Mouse (Mus musculus): ENCODE results near the gene Slc12a1.

Slc12a1 gene

DNA sequence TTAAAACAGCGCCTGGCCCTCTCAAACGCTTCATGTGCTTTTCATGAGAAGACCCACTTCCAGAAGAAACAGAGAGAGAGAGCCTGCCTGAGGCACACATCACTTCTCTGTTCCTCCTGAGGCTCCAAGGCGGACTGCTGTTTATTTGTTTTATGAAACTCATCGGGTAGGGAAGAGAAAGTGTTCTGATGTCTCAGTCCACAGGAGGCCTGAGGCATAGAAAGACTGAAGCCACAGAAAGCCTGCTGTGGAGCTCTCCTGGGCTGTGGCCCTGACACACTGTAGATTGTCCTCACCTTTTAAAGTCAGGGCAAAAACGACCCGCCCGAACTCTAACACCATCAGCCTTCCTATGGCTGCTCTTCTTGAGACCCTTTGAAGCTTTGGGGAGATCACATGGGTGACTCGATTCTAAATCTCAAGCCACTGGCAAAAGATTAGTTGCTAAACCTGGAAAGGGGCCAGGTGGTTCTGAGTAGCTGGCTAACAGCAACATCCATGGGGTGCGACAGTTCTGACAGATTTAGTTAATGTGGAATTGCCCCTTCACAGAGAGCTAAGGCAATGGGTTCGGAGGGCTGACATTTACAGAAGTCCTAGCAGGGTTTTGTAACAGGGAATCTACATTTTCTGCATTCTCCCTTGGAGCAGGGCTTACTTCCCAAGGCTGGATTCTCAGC lies 59.7 kb downstream of the Slc12a1 start:
- no peak for DNase-seq

DNA sequence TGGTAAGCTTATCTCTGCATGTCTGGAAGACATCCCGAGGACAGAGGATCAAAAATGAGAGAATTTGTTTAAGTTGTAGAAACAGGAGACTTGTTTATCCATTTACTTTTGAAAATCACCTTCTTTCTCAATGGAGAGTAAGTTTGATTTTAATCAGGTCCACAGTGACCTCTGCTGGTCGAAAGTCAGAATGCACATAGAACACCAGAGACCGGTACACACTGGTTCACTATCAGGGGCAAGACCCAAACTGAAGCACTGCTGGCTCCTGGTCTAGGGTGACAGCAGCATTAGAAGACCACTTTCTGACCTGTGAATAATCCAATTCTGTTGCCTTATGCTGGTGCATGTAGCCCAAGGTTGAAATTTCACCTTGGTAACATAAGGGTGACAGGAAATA lies 62.3 kb downstream of the Slc12a1 start:
- peak; percentile 72 for DNase-seq

- no peak for DNase-seq
Measured at GRCm38 (mm10) chr2:125217286-125217685, 65.0 kb downstream of the Slc12a1 start.

DNA sequence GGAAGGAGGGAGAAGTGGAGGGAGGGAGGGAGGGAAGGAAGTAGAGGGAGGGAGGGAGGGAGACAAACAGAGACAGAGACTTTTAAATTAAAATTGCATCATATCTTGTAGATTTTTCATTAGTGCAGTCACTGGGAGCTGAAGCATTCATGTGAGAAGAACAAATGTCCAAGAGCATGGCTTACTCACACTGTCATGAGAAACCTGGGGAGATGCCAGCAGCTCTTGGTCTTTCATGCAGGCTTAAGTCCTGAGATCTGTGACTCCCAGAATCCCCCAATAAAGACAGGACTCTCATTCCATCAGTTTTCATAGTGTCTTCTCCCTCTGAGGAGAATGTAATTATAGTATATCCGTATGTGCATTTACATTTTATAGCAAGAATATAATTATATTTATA lies 66.3 kb downstream of the Slc12a1 start:
- DNase-seq: no peak

DNA sequence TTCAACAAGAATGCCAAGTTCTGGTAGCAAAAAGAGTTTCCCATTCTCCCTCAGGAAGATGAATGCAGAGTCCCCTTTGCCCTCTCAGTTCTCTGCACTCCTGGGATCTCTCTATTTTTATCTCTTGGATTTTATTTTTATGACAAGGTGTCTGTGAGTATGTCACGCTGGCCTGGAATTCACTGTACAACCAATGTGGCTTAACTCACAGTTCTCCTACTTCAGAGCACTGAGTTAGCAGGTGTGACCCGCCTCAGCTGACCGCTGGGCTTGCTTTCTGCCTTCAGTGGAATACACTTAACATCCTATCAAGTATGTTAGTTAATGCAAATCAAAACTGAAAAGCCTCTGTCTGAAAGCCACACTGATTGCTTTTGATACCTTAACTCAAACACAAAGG lies 67.0 kb downstream of the Slc12a1 start:
- DNase-seq: no peak

GRCm38 (mm10) chr2:125221673-125222072 lies 69.4 kb downstream of the Slc12a1 start:
- no peak for DNase-seq

DNA sequence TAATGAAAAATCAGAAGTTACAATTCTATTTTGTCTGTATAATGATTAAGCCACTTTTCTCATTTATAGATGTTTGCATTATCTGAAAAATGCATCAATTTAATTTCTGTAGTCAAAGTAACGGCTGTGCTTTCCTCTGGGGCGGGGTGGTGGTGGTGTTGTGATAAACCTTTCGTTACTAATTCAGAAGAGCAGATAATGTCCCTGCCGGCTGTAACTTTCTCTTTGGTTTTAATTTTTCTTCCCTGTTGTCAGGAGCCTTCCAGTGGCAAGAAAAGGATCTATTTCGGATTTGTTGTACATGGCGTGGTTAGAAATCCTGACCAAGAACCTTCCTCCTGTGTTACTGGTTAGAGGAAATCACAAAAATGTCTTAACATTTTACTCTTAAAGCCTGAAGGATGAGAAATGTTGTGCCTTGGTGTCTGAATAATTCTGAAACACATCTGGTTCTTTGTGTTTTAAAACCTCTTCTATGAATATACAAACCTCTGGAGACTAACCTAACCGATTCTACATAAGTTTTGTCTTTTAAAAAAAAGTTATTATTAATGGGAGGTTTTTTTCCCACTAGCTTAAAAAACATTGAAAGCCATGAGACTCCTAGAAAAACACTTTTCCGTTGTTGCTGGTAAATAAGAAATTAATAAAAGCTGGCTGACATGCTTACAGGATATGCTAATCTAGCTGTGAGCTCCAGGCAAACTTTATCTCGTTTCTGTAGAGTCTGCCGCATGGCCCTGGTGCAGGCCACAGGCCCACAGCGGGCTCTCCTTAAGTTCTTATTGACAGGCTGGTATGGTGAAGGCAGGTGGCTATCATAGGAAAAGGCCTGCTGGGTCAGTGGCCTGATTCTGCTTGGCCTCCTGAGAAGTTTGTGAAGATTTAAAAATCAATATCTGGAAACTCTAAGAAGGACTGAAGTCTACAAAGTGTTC lies 76.4 kb downstream of the Slc12a1 start:
- no peak for DNase-seq

DNA sequence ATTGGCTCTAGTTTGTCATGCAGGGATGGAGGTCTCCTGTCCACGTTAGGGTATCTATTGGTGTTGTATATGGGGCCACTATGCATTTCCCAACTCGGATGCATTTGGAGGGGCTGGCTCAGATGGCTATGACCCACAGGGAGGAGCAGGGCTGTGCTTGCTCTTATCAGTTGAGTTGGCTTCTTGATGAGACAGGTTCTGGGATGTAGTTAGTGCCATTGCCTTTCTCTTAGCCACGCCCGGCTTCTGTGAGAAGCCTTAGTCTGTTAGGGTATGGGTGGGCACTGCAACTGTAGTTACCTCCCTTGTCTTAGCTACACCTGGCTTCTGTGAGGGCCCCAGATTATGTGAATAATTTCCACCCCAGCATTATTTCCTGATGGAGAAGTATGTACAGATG lies 79.9 kb downstream of the Slc12a1 start:
- DNase-seq: no peak

DNA sequence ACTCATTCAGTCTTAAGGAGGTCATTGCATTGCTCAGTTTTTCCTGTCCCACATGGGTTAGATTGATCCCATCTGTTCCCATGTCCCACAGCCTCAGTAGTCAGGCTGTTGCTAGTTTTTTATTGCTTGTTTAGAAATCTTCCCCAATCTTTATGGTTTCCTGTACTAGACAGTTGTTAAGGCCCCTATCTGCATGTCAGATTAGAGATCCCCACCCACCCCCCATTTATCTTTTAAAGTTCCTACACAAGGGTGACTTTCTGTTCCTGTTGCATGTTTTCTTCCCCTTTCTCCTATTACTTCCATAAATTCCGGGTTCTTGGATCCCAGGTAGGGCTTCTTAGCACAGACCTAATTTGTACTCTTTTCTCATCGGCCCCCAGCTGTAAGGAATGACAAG lies 81.2 kb downstream of the Slc12a1 start:
- DNase-seq: no peak

- DNase-seq: no peak
Measured at GRCm38 (mm10) chr2:125234049-125234448, 81.7 kb downstream of the Slc12a1 start.

- no peak for DNase-seq
Measured at GRCm38 (mm10) chr2:125245545-125246285, 93.4 kb downstream of the Slc12a1 start.

DNA sequence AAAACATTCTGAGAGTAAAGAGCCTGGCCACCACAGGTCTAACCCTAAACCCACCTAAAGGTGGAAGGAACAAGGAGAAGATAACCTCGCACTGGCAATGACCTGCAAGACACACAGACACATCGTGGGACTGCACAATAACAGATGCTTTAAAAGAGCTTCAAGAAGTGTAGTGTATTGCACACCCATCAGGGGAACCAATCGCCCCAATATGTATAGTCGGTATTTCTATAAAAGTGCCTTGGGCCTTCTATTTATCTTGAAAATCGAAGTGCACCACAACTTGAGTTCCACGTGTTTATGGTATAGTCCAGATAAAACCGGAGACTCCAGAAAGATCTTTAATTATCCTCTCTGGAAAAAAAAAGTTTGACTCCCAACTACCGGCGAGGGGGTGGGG lies 94.4 kb downstream of the Slc12a1 start:
- DNase-seq: no peak

DNA sequence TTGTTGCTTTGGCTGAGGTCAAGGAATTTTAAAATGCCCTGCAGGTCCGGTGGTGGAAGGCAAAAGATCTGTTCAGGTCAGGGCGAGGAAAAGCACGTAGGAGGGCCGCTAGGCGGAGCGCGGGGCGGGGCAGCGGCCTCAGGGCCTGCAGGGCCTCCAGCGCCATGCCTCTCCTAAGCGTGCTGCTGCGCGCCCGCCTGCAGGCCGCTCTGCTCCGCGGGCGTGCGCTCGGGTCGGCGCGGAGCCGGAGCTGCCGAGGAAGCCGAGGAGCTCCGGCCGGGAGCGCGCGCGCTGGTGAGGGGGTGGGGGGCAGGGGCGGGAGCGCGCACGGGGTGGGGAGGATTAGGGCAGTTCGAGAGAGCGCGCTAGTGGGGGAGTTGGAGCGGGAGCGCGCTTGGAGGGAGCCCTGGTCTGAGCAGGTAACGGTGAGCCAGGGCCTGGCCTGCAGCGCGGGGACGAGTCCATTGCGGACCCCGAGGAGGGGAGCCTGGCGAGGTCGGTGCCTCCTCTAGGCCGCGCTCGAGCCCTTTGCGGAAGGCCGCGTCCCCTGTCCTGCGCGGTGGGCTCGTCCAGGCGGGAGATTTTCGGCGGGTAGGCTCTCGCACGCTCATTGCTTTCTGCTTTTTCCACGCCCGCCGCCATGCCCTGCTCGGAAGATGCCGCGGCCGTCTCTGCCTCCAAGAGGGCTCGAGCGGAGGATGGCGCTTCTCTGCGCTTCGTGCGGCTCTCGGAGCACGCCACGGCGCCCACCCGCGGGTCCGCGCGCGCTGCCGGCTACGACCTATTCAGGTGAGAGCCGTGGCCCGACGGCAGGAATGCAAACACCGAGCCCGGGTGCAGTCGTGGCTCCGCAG lies 95.0 kb downstream of the Slc12a1 start, which contains the start of gene Dut:
Dut (plus strand) TSS at position 83 of the 854 bp plus-strand sequence.
- DNase-seq: peak; percentile 93

DNA sequence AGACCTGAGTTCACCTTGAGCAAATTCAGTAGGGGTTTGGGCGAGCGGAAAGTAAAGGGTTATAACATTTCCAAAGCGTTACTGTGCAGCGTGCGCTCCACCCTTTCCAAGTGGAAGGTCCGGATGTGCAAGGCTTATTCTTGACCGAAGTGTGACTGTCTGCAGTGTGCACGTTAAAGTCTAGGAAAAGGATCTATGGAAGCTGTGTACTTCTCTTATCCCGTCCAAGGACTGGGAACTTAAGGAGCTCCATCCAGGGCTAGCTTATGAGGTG lies 95.6 kb downstream of the Slc12a1 start:
- DNase-seq: no peak

GRCm38 (mm10) chr2:125248256-125248655 lies 96.0 kb downstream of the Slc12a1 start:
- DNase-seq: no peak

DNA sequence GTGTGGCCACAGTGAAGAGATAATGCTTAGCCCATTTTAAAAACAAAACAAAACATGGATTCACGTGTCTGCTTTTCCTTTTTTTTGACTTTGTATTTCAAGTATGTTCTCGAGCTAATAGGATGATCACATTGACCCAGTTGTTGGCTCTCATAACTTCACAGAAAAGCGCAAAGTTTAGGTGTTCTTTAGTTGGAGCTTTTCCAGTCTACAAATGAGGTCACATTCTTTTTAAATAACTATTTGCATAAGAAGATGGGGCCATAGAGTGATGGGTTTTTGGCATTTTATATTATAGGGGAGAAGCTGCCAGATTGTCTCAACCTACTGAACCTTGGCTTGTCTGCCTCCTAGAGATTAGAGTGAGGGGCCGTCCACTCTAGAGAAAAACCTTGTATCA lies 97.0 kb downstream of the Slc12a1 start:
- no peak for DNase-seq

- DNase-seq: no peak
Measured at GRCm38 (mm10) chr2:125249874-125250273, 97.6 kb downstream of the Slc12a1 start.

DNA sequence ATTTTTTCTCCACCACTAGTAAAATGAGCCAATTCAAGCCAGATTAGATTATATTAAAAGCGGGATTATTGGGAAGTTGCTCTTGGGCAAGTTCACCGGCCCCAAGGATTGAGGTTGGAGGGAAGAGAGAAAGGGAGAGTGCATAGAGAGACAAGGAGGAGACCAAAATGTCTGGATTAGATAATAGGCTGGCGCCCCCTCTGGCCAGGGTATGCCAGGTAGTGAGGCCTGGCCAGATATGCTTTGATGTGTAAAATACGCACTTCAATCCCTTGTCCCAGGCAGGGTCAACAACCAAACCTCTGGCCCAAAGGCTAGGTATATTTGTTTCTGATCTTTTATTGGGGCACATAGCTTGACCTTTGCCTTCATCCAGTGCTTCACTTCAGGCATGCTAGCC lies 99.5 kb downstream of the Slc12a1 start:
- DNase-seq: no peak

- DNase-seq: peak; percentile 41
Measured at GRCm38 (mm10) chr2:125252275-125252674, 100.0 kb downstream of the Slc12a1 start.

- DNase-seq: no peak
Measured at GRCm38 (mm10) chr2:125253699-125254098, 101.4 kb downstream of the Slc12a1 start.

- DNase-seq: no peak
Measured at GRCm38 (mm10) chr2:125254630-125255029, 102.3 kb downstream of the Slc12a1 start.

- DNase-seq: no peak
Measured at GRCm38 (mm10) chr2:125255886-125256285, 103.6 kb downstream of the Slc12a1 start.
